Mouse (Mus musculus) heart, embryonic 10.5 days (tissue): Measurements from ENCODE around the gene Enkur. TPM values are rescaled to one million over a fixed set of nuclear protein-coding genes. Genes with fewer than 3 reads are reported as not detected.
A peak's percentile ranks its signal among the peaks of the same experiment; 100 is the strongest.

Source experiments
- DNase-seq: peaks from one replicate; pipeline ENCODE4 v3.0.0-alpha.2; 2017; ENCODE audit warnings: low spot score
- H3K27ac ChIP-seq: fragments of 300-500 bp; sonication (generic); 2 replicates; pipeline ENCODE4 v1.5.1; 2016; ENCODE audit warnings: mild to moderate bottlenecking
- H3K27me3 ChIP-seq: fragments of 300-500 bp; sonication (generic); 2 replicates; pipeline ENCODE4 v1.6.1; 2016; ENCODE audit warnings: mild to moderate bottlenecking; ENCODE audit not compliant: poor library complexity, insufficient read depth, severe bottlenecking
- H3K36me3 ChIP-seq: fragments of 300-500 bp; sonication (generic); 2 replicates; pipeline ENCODE4 v1.6.1; 2016; ENCODE audit warnings: mild to moderate bottlenecking, moderate library complexity
- H3K4me1 ChIP-seq: fragments of 300-500 bp; sonication (generic); 2 replicates; pipeline ENCODE4 v1.6.1; 2016; ENCODE audit warnings: mild to moderate bottlenecking
- H3K4me3 ChIP-seq: fragments of 300-500 bp; sonication (generic); 2 replicates; pipeline ENCODE4 v1.5.1; 2016; ENCODE audit warnings: mild to moderate bottlenecking, moderate library complexity
- H3K9me3 ChIP-seq: fragments of 300-500 bp; sonication (generic); 2 replicates; pipeline ENCODE4 v1.6.1; 2016; ENCODE audit warnings: mild to moderate bottlenecking, moderate library complexity
- WGBS: fragments of 180-500 bp; shearing (Covaris S2); methylation state at CpG from one replicate; pipeline ENCODE4 v1.1.7; 2016; 5-methylcytosine and 5-hydroxymethylcytosine counted together
- polyA plus RNA-seq: library from polyadenylated mRNA; unstranded; fragments of >200 nt; fragmentation: Nextera tagmentation; extraction: Ambion mirVana; gene quantifications from 2 replicates; pipeline ENCODE4 v1.2.1, GENCODE M21; 2016

The Enkur gene
- polyA plus RNA-seq, 1 experiment from 2014 or later, result 2.3 TPM

GRCm38 (mm10) chr2:21222453-21223384, 17.6 kb upstream of the Enkur start:
- Histone ChIP-seq H3K9me3 (no peaks in the 10 kb centered on the region), H3K4me3 (no peak overlapping the region), H3K27ac (no peak overlapping the region), H3K36me3 (no peaks in the 10 kb centered on the region), H3K27me3 (no peaks in the 10 kb centered on the region), H3K4me1 (no peaks in the 10 kb centered on the region)
- WGBS, result 86% methylated on average over 9 of the region's 9 CpGs
- DNase-seq, result no peak

DNA sequence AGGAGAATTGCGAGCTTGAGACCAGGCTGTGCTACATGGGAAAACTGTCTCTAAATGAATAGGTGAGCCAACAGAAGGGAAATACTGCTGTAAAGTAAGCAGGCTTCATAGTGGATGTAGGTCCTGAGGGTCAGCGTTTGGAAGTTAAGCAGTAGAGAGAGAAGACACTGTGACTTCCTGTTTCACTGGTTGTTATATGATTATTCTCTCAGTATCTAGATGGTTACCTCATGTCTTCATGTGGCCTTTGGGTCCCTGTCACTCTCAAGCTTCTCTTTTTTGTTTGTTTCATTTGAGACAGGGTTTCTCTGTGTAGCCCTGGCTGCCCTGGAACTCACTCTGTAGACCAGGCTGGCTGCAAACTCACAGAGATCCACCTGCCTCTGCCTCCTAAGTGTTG, 10.1 kb upstream of the Enkur start:
- peaks cover 7% of the 10 kb centered on the region for H3K36me3 ChIP-seq
- WGBS, result 93% methylated on average over 2 of the region's 2 CpGs
- H3K4me1 ChIP-seq, result no peaks in the 10 kb centered on the region
- no peaks in the 10 kb centered on the region for H3K9me3 ChIP-seq
- DNase-seq, result no peak
- no peaks in the 10 kb centered on the region for H3K27me3 ChIP-seq
- H3K4me3 ChIP-seq, result no peak overlapping the region
- no peak overlapping the region for H3K27ac ChIP-seq

DNA sequence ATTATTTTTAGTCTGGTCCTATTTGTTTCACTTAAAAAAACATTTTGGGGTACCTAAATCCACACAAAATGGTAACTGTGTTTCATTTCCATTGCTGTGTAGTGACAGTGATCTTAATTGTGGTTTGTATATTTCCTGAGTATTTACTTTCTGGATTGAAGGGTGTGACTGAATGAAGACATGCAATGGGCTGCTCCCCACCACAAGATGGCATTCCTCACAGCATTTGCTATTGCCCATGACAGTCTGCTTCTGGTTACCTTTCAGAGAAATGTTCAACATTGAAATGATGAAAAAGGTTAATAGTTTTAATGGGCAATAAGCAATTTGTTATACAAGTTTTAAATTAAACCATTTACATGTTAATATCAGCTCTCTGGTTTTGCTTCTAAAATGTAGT, 9.2 kb upstream of the Enkur start:
- H3K36me3 ChIP-seq, result peaks cover 7% of the 10 kb centered on the region
- H3K4me1 ChIP-seq, result no peaks in the 10 kb centered on the region
- no peaks in the 10 kb centered on the region for H3K9me3 ChIP-seq
- no peak overlapping the region for H3K27ac ChIP-seq
- H3K4me3 ChIP-seq, result no peak overlapping the region
- DNase-seq, result no peak
- no peaks in the 10 kb centered on the region for H3K27me3 ChIP-seq

GRCm38 (mm10) chr2:21211361-21211760, 6.2 kb upstream of the Enkur start:
- peaks cover 7% of the 10 kb centered on the region for H3K36me3 ChIP-seq
- H3K4me3 ChIP-seq, result no peak overlapping the region
- H3K27me3 ChIP-seq, result no peaks in the 10 kb centered on the region
- no peaks in the 10 kb centered on the region for H3K4me1 ChIP-seq
- WGBS, result 66% methylated on average over 6 of the region's 6 CpGs
- no peak overlapping the region for H3K27ac ChIP-seq
- no peak for DNase-seq
- no peaks in the 10 kb centered on the region for H3K9me3 ChIP-seq

GRCm38 (mm10) chr2:21206278-21206677, 1.1 kb upstream of the Enkur start:
- Histone ChIP-seq H3K27ac (peak overlapping the region; percentile 91), H3K36me3 (no peaks in the 10 kb centered on the region), H3K4me3 (peak overlapping the region; percentile 68), H3K9me3 (no peaks in the 10 kb centered on the region), H3K4me1 (no peaks in the 10 kb centered on the region), H3K27me3 (no peaks in the 10 kb centered on the region)
- WGBS, result 48% methylated on average over 6 of the region's 6 CpGs
- no peak for DNase-seq

DNA sequence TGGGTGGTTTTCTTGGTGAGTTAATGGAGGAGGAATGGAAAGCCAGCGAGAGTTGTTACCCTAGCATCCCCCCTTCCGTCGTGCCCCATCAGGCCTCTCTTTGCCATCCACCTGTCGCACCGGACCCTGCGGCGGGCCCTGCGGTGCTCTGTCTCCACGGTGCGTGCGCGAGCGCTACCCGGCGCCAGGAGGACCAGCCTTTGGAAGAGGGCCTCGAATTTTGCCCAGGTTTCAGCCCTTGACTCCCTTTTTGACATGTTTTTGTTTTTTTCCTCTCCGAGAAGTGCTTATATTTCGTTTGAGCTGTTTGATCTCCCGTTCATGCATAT, 630 bp upstream of the Enkur start:
- 1% methylated on average over 17 of the region's 19 CpGs for WGBS
- no peaks in the 10 kb centered on the region for H3K36me3 ChIP-seq
- H3K9me3 ChIP-seq, result no peaks in the 10 kb centered on the region
- H3K27me3 ChIP-seq, result no peaks in the 10 kb centered on the region
- no peak for DNase-seq
- peak overlapping the region; percentile 91 for H3K27ac ChIP-seq
- H3K4me1 ChIP-seq, result no peaks in the 10 kb centered on the region
- H3K4me3 ChIP-seq, result peak overlapping the region; percentile 68

- 73% methylated on average over 2 of the region's 2 CpGs for WGBS
- H3K36me3 ChIP-seq, result no peaks in the 10 kb centered on the region
- no peaks in the 10 kb centered on the region for H3K9me3 ChIP-seq
- no peaks in the 10 kb centered on the region for H3K27me3 ChIP-seq
- DNase-seq, result no peak
- H3K4me3 ChIP-seq, result no peak overlapping the region
- H3K4me1 ChIP-seq, result no peaks in the 10 kb centered on the region
- H3K27ac ChIP-seq, result no peak overlapping the region
Measured at GRCm38 (mm10) chr2:21202754-21203153, 2.4 kb downstream of the Enkur start.

GRCm38 (mm10) chr2:21199051-21199450, 6.1 kb downstream of the Enkur start:
- no peak overlapping the region for H3K4me3 ChIP-seq
- H3K27me3 ChIP-seq, result no peaks in the 10 kb centered on the region
- H3K4me1 ChIP-seq, result no peaks in the 10 kb centered on the region
- no peaks in the 10 kb centered on the region for H3K36me3 ChIP-seq
- H3K27ac ChIP-seq, result no peak overlapping the region
- DNase-seq, result no peak
- WGBS, result 45% methylated on average over 3 of the region's 3 CpGs
- H3K9me3 ChIP-seq, result no peaks in the 10 kb centered on the region

GRCm38 (mm10) chr2:21195233-21195632, 9.9 kb downstream of the Enkur start:
- 89% methylated on average over 5 of the region's 5 CpGs for WGBS
- Histone ChIP-seq H3K27me3 (no peaks in the 10 kb centered on the region), H3K9me3 (no peaks in the 10 kb centered on the region), H3K4me3 (no peak overlapping the region), H3K4me1 (no peaks in the 10 kb centered on the region), H3K36me3 (no peaks in the 10 kb centered on the region), H3K27ac (no peak overlapping the region)
- no peak for DNase-seq

DNA sequence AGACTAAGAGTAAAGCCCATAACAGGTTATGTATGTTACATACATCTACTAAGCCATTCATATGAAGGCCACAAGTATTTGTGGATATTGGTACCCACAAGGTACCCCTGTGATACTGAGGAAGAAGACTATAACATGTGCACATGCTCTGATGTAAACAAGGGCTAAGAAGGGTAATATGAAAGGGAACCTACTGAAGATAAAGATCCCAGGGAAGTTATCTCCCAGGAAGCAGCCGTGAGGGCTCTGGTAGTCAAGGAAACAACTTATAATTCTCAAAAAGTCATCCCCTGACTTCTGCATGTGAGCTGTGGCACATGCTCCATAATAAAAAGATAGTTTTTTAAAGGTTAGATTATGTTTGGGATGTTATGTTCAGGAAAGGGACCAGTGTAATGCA, 13.9 kb downstream of the Enkur start:
- Histone ChIP-seq H3K36me3 (no peaks in the 10 kb centered on the region), H3K9me3 (no peaks in the 10 kb centered on the region), H3K27me3 (no peaks in the 10 kb centered on the region), H3K27ac (no peak overlapping the region), H3K4me3 (no peak overlapping the region), H3K4me1 (no peaks in the 10 kb centered on the region)
- DNase-seq, result no peak
- 64% methylated on average over 1 of the region's 1 CpGs for WGBS

DNA sequence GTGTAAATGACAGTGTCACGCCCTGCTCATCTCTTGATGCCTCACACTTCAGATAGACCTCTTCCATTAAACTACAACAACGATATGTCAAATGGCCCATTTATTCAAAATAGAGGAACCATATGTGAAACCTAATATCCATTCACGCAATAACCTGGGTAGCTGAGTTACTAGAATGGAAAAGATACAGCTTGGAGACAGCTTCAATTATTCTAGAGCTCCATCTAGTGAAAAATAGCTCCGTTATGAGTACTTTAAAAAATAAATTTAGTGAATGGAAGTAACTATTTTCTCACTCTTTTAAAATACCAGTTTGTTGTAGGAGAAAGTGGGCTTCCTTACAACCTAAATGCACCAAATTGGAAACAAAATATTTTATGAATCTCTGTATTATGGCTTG, 16.6 kb downstream of the Enkur start:
- H3K9me3 ChIP-seq, result no peaks in the 10 kb centered on the region
- no peak overlapping the region for H3K27ac ChIP-seq
- H3K36me3 ChIP-seq, result no peaks in the 10 kb centered on the region
- no peak for DNase-seq
- no peaks in the 10 kb centered on the region for H3K4me1 ChIP-seq
- no peak overlapping the region for H3K4me3 ChIP-seq
- H3K27me3 ChIP-seq, result no peaks in the 10 kb centered on the region
- WGBS, result 78% methylated on average over 4 of the region's 4 CpGs

GRCm38 (mm10) chr2:21187576-21187975, 17.6 kb downstream of the Enkur start:
- Histone ChIP-seq H3K27me3 (no peaks in the 10 kb centered on the region), H3K36me3 (no peaks in the 10 kb centered on the region), H3K9me3 (no peaks in the 10 kb centered on the region), H3K4me3 (no peak overlapping the region), H3K4me1 (no peaks in the 10 kb centered on the region), H3K27ac (no peak overlapping the region)
- 59% methylated on average over 7 of the region's 7 CpGs for WGBS
- no peak for DNase-seq

GRCm38 (mm10) chr2:21182811-21183210, 22.4 kb downstream of the Enkur start:
- H3K4me1 ChIP-seq, result no peaks in the 10 kb centered on the region
- no peaks in the 10 kb centered on the region for H3K36me3 ChIP-seq
- H3K4me3 ChIP-seq, result no peak overlapping the region
- no peaks in the 10 kb centered on the region for H3K27me3 ChIP-seq
- H3K27ac ChIP-seq, result no peak overlapping the region
- 54% methylated on average over 1 of the region's 1 CpGs for WGBS
- no peaks in the 10 kb centered on the region for H3K9me3 ChIP-seq
- no peak for DNase-seq

DNA sequence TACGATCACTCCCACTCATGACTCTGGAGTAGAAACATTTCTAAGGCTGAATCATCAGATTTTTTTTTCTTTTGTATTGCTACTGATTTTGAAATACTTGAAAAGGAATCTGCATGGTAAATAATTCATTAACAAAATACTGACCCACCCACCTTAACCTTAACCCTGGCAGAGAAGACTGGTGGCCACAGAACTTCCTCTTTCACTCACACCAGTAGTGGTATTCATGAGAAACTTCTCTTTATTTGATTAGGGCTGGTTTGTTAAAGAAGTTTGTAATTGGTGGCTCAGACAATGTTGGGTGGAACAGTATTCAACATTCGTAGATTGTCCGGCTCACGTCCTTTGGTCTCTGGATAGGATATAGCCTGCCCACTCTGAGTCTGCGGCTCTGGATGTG, 26.0 kb downstream of the Enkur start:
- Histone ChIP-seq H3K36me3 (no peaks in the 10 kb centered on the region), H3K4me1 (no peaks in the 10 kb centered on the region), H3K27me3 (no peaks in the 10 kb centered on the region), H3K27ac (no peak overlapping the region), H3K9me3 (no peaks in the 10 kb centered on the region), H3K4me3 (no peak overlapping the region)
- 89% methylated on average over 5 of the region's 5 CpGs for WGBS
- DNase-seq, result no peak
